Mouse (Mus musculus) granulocyte monocyte progenitor cell, adult 5-6 weeks (primary cell): ENCODE data around the gene Slc41a2. TPM values are rescaled to one million over a fixed set of nuclear protein-coding genes. Genes with fewer than 3 reads are reported as not detected.

Experiments
- ATAC-seq: replicated peaks from 2 replicates; pipeline ENCODE4 v1.8.0; 2016; ENCODE audit warnings: mild to moderate bottlenecking, moderate TSS enrichment, inconsistent platforms; ENCODE audit not compliant: poor library complexity, severe bottlenecking
- total RNA-seq, 2 experiments: library from RNA; stranded (forward) in 1 of 2; stranded (reverse) in 1 of 2; fragments of 200-712, 200-1000 nt in 1 of 2; fragments of >200 nt in 1 of 2; fragmentation: Nextera tagmentation in 1 of 2; gene quantifications; 2 replicates each; pipeline ENCODE4 v1.2.3; 2014 to 2017

Slc41a2 gene
- total RNA-seq, 2 experiments from 2014 or later: not detected

DNA sequence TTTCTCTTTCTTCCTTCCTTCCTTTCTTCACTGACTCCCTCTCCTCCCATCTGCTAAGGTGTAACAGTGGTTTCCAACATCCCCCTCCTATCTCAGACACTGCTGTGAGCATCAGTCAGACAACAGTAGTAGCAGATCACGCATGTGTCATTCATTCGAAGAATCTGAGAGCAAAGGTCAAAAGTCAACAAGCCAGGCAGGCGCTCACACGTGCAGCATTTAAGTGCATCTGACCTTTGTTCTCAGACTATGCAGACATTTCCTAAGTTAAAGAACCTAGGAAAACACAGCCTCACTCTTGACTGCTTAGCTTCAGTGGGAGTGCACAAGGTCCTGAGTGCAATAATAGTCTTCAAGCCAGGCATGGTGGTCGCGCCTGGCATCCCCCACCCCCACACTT is 93.6 kb downstream of the Slc41a2 start:
- ATAC-seq: no peak

GRCm38 (mm10) chr10:83242106-83242686 is 95.5 kb downstream of the Slc41a2 start:
- ATAC-seq: no peak

GRCm38 (mm10) chr10:83234391-83234790 is 103.3 kb downstream of the Slc41a2 start:
- ATAC-seq: no peak

DNA sequence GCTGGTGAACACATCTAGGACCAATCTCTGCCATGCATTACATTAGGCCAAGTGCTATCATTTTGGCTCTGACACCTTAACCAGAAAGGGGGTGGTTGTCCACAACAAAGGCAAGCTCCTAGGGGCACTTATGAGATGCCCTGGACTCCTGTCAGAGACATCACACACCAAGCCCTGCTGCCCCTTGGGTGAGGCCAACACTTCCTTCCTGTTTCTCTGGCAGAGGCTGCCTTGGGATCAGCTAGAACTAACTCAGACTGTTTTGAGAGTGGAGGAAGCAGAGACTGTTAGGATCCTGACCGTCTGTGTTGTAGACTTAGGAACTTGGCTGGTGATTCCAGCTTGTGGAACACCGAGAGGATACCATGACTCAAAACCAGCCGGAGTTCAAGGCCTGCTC is 103.7 kb downstream of the Slc41a2 start:
- ATAC-seq: peak; percentile 87

DNA sequence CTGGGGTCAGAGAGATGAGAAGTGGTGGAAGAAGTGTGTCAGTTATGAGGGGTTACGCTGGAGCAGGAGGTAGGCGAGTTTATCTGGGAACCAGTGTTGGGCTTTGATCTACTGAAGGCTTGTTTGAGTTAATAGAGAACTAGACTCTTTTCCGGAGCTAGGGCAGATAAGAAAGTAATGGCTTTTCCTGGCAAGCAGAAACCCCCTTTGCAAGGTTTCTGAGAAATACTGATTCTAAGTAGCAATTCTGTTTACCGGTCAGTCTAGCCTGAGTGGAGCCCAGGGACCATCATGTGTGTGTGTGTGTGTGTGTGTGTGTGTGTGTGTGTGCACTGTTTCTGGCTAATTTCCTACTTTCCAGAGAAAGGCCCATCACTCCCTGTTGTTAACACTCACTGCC is 109.1 kb downstream of the Slc41a2 start:
- no peak for ATAC-seq

DNA sequence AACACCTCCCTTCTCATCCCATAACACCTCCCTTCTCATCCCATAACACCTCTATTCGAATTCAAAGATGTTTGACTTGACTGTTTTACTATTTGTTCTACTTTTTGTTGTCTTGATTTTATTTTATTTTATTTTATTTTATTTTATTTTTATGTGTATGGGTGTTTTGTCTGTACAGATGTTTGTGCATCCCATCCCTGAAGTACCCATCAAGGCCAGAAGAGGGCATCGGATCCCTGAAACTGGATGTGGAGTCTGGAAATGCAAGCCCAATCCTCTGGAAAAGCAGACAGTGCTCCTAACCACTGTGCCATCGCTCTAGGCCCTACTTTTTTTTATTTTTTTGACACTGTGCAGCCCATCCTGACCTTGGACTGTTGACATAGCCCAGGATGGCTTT is 112.7 kb downstream of the Slc41a2 start:
- ATAC-seq: no peak

DNA sequence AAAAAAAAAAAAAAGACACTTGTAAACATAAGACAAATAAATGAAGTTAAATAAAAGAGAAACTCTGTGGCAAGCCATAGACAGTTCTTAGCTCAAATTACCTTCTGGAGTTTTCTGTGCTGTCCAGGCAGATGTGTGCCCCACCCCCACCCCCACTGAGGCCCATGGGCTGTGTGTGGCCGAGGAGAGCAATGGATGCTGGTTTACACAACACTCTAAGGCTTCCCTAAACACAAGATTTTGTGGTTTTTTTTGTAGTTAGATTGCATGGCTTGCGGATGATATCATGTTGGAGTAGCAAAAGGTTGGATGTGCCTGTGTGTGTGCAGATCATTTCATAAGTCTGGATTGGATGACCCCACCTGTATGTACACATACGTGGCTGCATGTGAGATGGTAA is 116.8 kb downstream of the Slc41a2 start:
- ATAC-seq: peak; percentile 56

GRCm38 (mm10) chr10:83220217-83220616 is 117.5 kb downstream of the Slc41a2 start:
- ATAC-seq: peak; percentile 12; the same call in 1 of the 2 replicates

GRCm38 (mm10) chr10:83219729-83220128 is 118.0 kb downstream of the Slc41a2 start:
- peak; percentile 50 for ATAC-seq

DNA sequence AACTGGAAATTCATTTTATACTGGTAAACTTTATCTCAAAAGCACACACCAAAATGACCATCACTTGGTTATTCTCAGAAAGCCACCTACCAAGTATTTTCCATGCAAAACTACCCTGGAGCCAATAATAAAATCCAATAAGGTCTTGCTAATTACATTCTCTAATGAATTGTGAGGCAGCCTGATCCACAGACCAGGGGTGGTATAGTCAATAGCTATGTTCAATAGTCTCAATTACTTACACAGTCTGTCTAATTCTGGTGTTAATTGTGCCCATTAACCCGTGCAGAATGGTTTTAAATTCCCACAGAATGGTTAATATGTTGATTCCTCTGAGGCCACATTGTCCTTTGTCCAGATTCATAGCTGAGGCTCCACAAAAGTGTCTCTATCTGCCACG is 118.9 kb downstream of the Slc41a2 start:
- no peak for ATAC-seq

- 0 out of 2 replicates have a peak, but pooled peaks have one; percentile 8 for ATAC-seq
Measured at GRCm38 (mm10) chr10:83217256-83217655, 120.4 kb downstream of the Slc41a2 start.

GRCm38 (mm10) chr10:83215559-83215958 is 122.1 kb downstream of the Slc41a2 start:
- ATAC-seq: peak; percentile 81

DNA sequence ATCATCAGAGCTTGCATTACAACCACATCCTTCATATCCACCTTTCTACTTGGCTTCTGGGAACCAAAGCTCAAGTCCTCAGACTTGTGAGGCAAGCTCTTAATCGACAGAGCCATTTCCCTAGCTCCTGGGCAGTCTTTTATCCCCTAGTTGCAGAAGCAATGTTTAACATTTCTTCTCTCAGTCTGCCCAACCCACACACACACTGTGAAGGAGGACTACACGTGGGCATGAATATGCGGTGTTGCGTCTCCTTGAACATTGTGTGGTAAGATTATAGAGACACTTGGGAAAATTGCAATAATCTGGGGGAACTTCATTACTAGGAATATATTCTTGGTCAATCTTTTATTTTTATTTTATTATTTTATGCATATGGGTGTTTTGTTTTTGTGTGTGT is 125.1 kb downstream of the Slc41a2 start:
- ATAC-seq: no peak

DNA sequence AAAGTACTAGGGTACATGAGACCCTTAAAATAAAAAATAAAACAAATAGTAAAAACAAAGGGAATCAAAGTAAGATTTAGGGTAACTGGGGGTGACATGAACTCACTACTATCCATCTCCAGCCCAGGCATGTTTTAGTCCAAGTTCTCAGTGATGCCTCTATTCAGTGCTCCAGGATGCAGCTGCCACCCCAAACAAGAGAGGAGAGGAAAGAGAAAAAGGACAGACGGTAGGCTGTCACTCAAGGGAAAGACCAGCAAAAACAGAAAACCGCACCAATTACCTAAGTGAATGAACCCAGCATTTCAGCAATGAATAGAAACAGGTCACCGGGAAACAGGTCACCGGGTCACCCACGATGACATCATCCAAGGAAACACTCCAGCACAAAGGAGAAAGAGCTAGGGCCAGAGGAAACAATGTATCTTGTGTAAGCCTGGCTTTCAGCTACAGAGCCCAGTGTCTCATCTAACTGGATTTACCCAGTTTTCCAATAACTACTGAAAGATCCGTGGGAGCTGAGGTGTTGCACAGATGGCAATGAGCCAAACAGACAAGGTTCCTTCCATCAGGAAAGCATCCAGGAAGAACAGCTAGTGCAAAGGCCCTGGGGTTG is 126.6 kb downstream of the Slc41a2 start:
- ATAC-seq: no peak

- no peak for ATAC-seq
Measured at GRCm38 (mm10) chr10:83210122-83210521, 127.6 kb downstream of the Slc41a2 start.

- ATAC-seq: no peak
Measured at GRCm38 (mm10) chr10:83209388-83209787, 128.3 kb downstream of the Slc41a2 start.

GRCm38 (mm10) chr10:83208436-83208835 is 129.2 kb downstream of the Slc41a2 start:
- no peak for ATAC-seq

DNA sequence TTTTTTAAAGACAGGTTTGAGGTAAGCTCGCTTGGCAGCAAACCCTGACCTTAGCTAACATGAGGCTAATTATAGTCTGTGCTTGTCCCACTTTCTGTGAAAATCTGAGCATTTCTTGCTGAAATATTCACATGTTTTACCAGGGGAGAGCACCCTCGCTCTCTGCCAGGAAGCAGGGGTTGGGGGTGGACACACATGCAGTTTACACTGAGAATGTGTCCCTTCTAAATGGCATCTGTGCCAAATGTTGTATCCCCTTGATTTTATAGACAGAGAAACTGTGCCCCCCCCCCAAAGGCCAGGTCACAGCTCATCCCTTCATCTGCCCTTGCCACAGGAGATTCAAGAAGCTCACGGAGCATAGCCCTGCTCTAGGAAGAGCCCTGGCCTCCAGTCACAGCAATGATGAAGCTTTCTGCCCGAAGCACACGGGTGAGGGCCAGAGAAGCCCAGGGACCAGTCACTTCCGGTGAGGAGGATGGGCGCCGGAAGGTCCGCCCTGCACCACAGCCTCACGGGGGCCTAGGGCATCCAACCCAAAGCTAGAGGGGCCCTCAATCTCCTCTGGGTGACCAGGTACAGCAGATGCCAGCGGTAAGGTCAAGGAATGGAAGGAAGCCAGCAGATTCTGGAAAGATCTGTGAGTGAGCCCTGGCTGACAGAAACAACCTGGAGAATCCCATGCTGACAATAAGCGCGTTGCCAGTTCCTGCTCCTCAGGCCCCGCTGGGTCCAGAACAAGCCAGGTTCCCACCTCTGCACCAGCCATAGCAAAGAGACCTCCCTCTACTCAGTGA is 134.6 kb downstream of the Slc41a2 start:
- ATAC-seq: no peak

- no peak for ATAC-seq
Measured at GRCm38 (mm10) chr10:83201525-83201924, 136.2 kb downstream of the Slc41a2 start.

GRCm38 (mm10) chr10:83199290-83199689 is 138.4 kb downstream of the Slc41a2 start:
- no peak for ATAC-seq

DNA sequence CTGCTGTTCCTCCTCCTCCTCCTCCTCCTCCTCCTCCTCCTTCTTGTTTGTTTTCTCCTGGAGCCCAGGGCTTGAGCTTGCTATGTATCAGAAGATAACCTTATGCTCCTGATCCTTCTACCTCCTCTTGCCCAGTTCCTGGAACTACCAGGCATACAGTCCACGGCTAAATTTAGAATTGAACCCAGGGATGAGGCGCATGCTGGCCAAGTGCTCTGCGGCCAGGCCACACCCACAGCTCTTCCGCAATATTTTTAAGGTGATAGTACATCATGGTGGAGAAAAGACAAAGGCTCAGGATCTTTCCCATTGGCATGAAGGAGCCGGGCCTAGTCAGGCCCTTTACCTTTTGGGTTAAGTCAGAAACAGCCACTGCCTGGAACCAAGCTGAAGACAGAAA is 139.0 kb downstream of the Slc41a2 start:
- no peak for ATAC-seq
